Mouse (Mus musculus): Measurements from ENCODE around the gene Mgat3. TPM values are rescaled to one million over a fixed set of nuclear protein-coding genes. Genes with fewer than 3 reads are reported as not detected.

The Mgat3 gene
- total and polyA plus RNA-seq, 3 experiments, result not detected

GRCm38 (mm10) chr15:80206057-80206565 lies 32.6 kb downstream of the Mgat3 start:
- DNase-seq (ENCODE audit: low read depth, low spot score), result no peak
- Histone ChIP-seq H3K79me2 (ENCODE audit: control insufficient read depth, insufficient read depth, low read length, poor library complexity) (no peaks in the 10 kb centered on the region), H3K27me3 (ENCODE audit: control insufficient read depth in 1 of 2, insufficient read depth in 2 of 2, low read length in 2 of 2) (peaks cover 0 to 6% of the 10 kb centered on the region in 2 experiments; a peak in 3 of 4 replicates), H3K4me1 (ENCODE audit: control insufficient read depth in 1 of 2, insufficient read depth in 2 of 2, low read length in 2 of 2) (no peaks in the 10 kb centered on the region), H3K9me3 (replicated peaks; ENCODE audit: insufficient read depth, low read length) (no peaks in the 10 kb centered on the region), H3K4me3 (ENCODE audit: control insufficient read depth in 1 of 2, insufficient read depth in 1 of 2, low read depth in 2 of 2, low read length in 2 of 2) (no peak overlapping the region), H3K36me3 (ENCODE audit: control insufficient read depth in 1 of 2, insufficient read depth in 2 of 2, low read length in 2 of 2) (no peaks in the 10 kb centered on the region), H3K27ac (ENCODE audit: control insufficient read depth, low read depth, low read length) (no peak overlapping the region), H3K9ac (ENCODE audit: control insufficient read depth, low read depth, low read length, poor library complexity, severe bottlenecking) (no peak overlapping the region)
- TF ChIP-seq ZKSCAN1 (IDR thresholded peaks at IDR 0.05; ENCODE audit: low read depth, low read length) (no peak), EP300 (IDR thresholded peaks at IDR 0.05; ENCODE audit: low read depth in 1 of 2, low read length in 2 of 2) (no peak), ZMIZ1 (IDR thresholded peaks at IDR 0.05; ENCODE audit: low read depth, low read length) (no peak), ZC3H11A (IDR thresholded peaks at IDR 0.05; ENCODE audit: low read depth, low read length) (no peak), TCF12 (IDR thresholded peaks at IDR 0.05; ENCODE audit: low read depth, low read length) (no peak), UBTF (IDR thresholded peaks at IDR 0.05; ENCODE audit: borderline replicate concordance, insufficient read depth, low read depth, low read length) (no peak), BHLHE40 (IDR thresholded peaks at IDR 0.05; ENCODE audit: borderline replicate concordance, low read depth, low read length) (no peak), ETS1 (IDR thresholded peaks at IDR 0.05; ENCODE audit: low read depth, low read length) (no peak), CTCF (IDR thresholded peaks at IDR 0.05 in 2 of 3, conservative IDR thresholded peaks at IDR 0.05 in 1 of 3; ENCODE audit: control insufficient read depth in 1 of 3, insufficient read depth in 1 of 3, low read depth in 2 of 3, low read length in 3 of 3, poor library complexity in 1 of 3, severe bottlenecking in 1 of 3) (no peak), ZNF384 (IDR thresholded peaks at IDR 0.05; ENCODE audit: low read depth, low read length) (no peak), CHD2 (IDR thresholded peaks at IDR 0.05; ENCODE audit: low read length) (no peak), GABPA (IDR thresholded peaks at IDR 0.05; ENCODE audit: low read depth, low read length) (no peak), POLR2AphosphoS5 (IDR thresholded peaks at IDR 0.05; ENCODE audit: borderline replicate concordance, low read depth, low read length) (no peak), HCFC1 (IDR thresholded peaks at IDR 0.05; ENCODE audit: low read depth, low read length) (no peak), TAL1 (IDR thresholded peaks at IDR 0.05; ENCODE audit: low read length) (no peak), MAZ (IDR thresholded peaks at IDR 0.05; ENCODE audit: low read depth, low read length) (no peak), SMC3 (IDR thresholded peaks at IDR 0.05; ENCODE audit: low read depth, low read length) (no peak)

- H3K79me2 ChIP-seq (ENCODE audit: control insufficient read depth, insufficient read depth, low read length, poor library complexity), result no peaks in the 10 kb centered on the region
- no peak overlapping the region for H3K4me3 ChIP-seq (ENCODE audit: control insufficient read depth in 1 of 2, insufficient read depth in 1 of 2, low read depth in 2 of 2, low read length in 2 of 2)
- no peaks in the 10 kb centered on the region for H3K9me3 ChIP-seq (replicated peaks; ENCODE audit: insufficient read depth, low read length)
- H3K27ac ChIP-seq (ENCODE audit: control insufficient read depth, low read depth, low read length), result no peak overlapping the region
- peaks cover 0 to 2% of the 10 kb centered on the region in 2 experiments; a peak in 3 of 4 replicates for H3K27me3 ChIP-seq (ENCODE audit: control insufficient read depth in 1 of 2, insufficient read depth in 2 of 2, low read length in 2 of 2)
- no peak for TF ChIP-seq GATA1 (IDR thresholded peaks at IDR 0.05; ENCODE audit: low read depth, low read length)
- TF ChIP-seq TAL1 (IDR thresholded peaks at IDR 0.05; ENCODE audit: low read length), result no peak
- no peak for TF ChIP-seq POLR2AphosphoS5 (IDR thresholded peaks at IDR 0.05; ENCODE audit: borderline replicate concordance, low read depth, low read length)
- TF ChIP-seq MYB (IDR thresholded peaks at IDR 0.05; ENCODE audit: low read depth, low read length), result no peak
- DNase-seq (ENCODE audit: low read depth, low spot score), result no peak
- H3K4me1 ChIP-seq (ENCODE audit: control insufficient read depth in 1 of 2, insufficient read depth in 2 of 2, low read length in 2 of 2), result no peaks in the 10 kb centered on the region
- H3K9ac ChIP-seq (ENCODE audit: control insufficient read depth, low read depth, low read length, poor library complexity, severe bottlenecking), result no peak overlapping the region
- H3K36me3 ChIP-seq (ENCODE audit: control insufficient read depth in 1 of 2, insufficient read depth in 2 of 2, low read length in 2 of 2), result no peaks in the 10 kb centered on the region
Measured at GRCm38 (mm10) chr15:80208446-80208845, 34.9 kb downstream of the Mgat3 start.
